Mouse (Mus musculus): ENCODE results near the gene Nphp3. TPM values are rescaled to one million over a fixed set of nuclear protein-coding genes. Genes with fewer than 3 reads are reported as not detected.

The Nphp3 gene
- polyA plus RNA-seq, 1 experiment from 2014 or later, result 2.9 TPM

- Histone ChIP-seq H3K4me2 (no peak overlapping the region), H3K4me3 (no peak overlapping the region), H3K4me1 (replicated peaks) (peaks cover 19% of the 10 kb centered on the region), H3K36me3 (peaks cover 12% of the 10 kb centered on the region), H3K27me3 (no peaks in the 10 kb centered on the region), H3K9me3 (replicated peaks) (no peaks in the 10 kb centered on the region), H3K9ac (no peak overlapping the region), H3K27ac (no peak overlapping the region)
- 21% methylated on average over 1 of the region's 1 CpGs for WGBS
- no peak for ATAC-seq (replicated peaks; ENCODE audit: insufficient number of reproducible peaks, insufficient read depth, low FRiP score, low read depth)
Observed at GRCm38 (mm10) chr9:104064571-104064970, 62.2 kb downstream of the Nphp3 start.

GRCm38 (mm10) chr9:104070241-104070640 lies 67.9 kb downstream of the Nphp3 start:
- H3K27ac ChIP-seq, result no peak overlapping the region
- no peaks in the 10 kb centered on the region for H3K4me1 ChIP-seq (replicated peaks)
- WGBS, result 37% methylated on average over 4 of the region's 4 CpGs
- no peak overlapping the region for H3K9ac ChIP-seq
- H3K9me3 ChIP-seq (replicated peaks), result no peaks in the 10 kb centered on the region
- H3K36me3 ChIP-seq, result no peaks in the 10 kb centered on the region
- no peak overlapping the region for H3K4me2 ChIP-seq
- H3K4me3 ChIP-seq, result no peak overlapping the region
- no peak for ATAC-seq (replicated peaks; ENCODE audit: insufficient number of reproducible peaks, insufficient read depth, low FRiP score, low read depth)
- no peaks in the 10 kb centered on the region for H3K27me3 ChIP-seq

- Histone ChIP-seq H3K27ac (no peak overlapping the region), H3K9ac (no peak overlapping the region), H3K27me3 (no peaks in the 10 kb centered on the region), H3K36me3 (no peaks in the 10 kb centered on the region), H3K4me1 (replicated peaks) (no peaks in the 10 kb centered on the region), H3K4me3 (no peak overlapping the region), H3K4me2 (no peak overlapping the region), H3K9me3 (replicated peaks) (no peaks in the 10 kb centered on the region)
- no peak for ATAC-seq (replicated peaks; ENCODE audit: insufficient number of reproducible peaks, insufficient read depth, low FRiP score, low read depth)
- WGBS, result 68% methylated on average over 8 of the region's 8 CpGs
Observed at GRCm38 (mm10) chr9:104070863-104071604, 68.7 kb downstream of the Nphp3 start.

- Histone ChIP-seq H3K4me3 (no peak overlapping the region), H3K36me3 (no peaks in the 10 kb centered on the region), H3K9me3 (replicated peaks) (no peaks in the 10 kb centered on the region), H3K9ac (no peak overlapping the region), H3K27ac (no peak overlapping the region), H3K4me2 (no peak overlapping the region), H3K27me3 (no peaks in the 10 kb centered on the region), H3K4me1 (replicated peaks) (no peaks in the 10 kb centered on the region)
- ATAC-seq (replicated peaks; ENCODE audit: insufficient number of reproducible peaks, insufficient read depth, low FRiP score, low read depth), result no peak
- WGBS, result 59% methylated on average over 2 of the region's 2 CpGs
Observed at GRCm38 (mm10) chr9:104075808-104076207, 73.5 kb downstream of the Nphp3 start.

- Histone ChIP-seq H3K9me3 (replicated peaks) (no peaks in the 10 kb centered on the region), H3K36me3 (peaks cover 10% of the 10 kb centered on the region; the same call in 1 of the 2 replicates), H3K4me3 (no peak overlapping the region), H3K27ac (no peak overlapping the region), H3K27me3 (no peaks in the 10 kb centered on the region), H3K9ac (no peak overlapping the region), H3K4me2 (no peak overlapping the region), H3K4me1 (replicated peaks) (no peaks in the 10 kb centered on the region)
- ATAC-seq (replicated peaks; ENCODE audit: insufficient number of reproducible peaks, insufficient read depth, low FRiP score, low read depth), result no peak
- WGBS, result 100% methylated on average over 1 of the region's 1 CpGs
Observed at GRCm38 (mm10) chr9:104078780-104079179, 76.4 kb downstream of the Nphp3 start.

- H3K4me1 ChIP-seq (replicated peaks), result no peaks in the 10 kb centered on the region
- H3K27me3 ChIP-seq, result no peaks in the 10 kb centered on the region
- WGBS, result 53% methylated on average over 5 of the region's 5 CpGs
- ATAC-seq (replicated peaks; ENCODE audit: insufficient number of reproducible peaks, insufficient read depth, low FRiP score, low read depth), result no peak
- no peaks in the 10 kb centered on the region for H3K9me3 ChIP-seq (replicated peaks)
- no peak overlapping the region for H3K4me2 ChIP-seq
- H3K36me3 ChIP-seq, result peaks cover 14% of the 10 kb centered on the region
- no peak overlapping the region for H3K27ac ChIP-seq
- H3K4me3 ChIP-seq, result no peak overlapping the region
- H3K9ac ChIP-seq, result no peak overlapping the region
Observed at GRCm38 (mm10) chr9:104079379-104079778, 77.0 kb downstream of the Nphp3 start.

GRCm38 (mm10) chr9:104080038-104080437 lies 77.7 kb downstream of the Nphp3 start:
- Histone ChIP-seq H3K9ac (no peak overlapping the region), H3K27me3 (no peaks in the 10 kb centered on the region), H3K4me3 (no peak overlapping the region), H3K36me3 (peaks cover 17% of the 10 kb centered on the region), H3K27ac (no peak overlapping the region), H3K4me2 (no peak overlapping the region), H3K4me1 (replicated peaks) (no peaks in the 10 kb centered on the region), H3K9me3 (replicated peaks) (no peaks in the 10 kb centered on the region)
- 70% methylated on average over 3 of the region's 3 CpGs for WGBS
- no peak for ATAC-seq (replicated peaks; ENCODE audit: insufficient number of reproducible peaks, insufficient read depth, low FRiP score, low read depth)

- no peak for ATAC-seq (replicated peaks; ENCODE audit: insufficient number of reproducible peaks, insufficient read depth, low FRiP score, low read depth)
- no peak overlapping the region for H3K4me2 ChIP-seq
Observed at GRCm38 (mm10) chr9:104085730-104086429, 83.5 kb downstream of the Nphp3 start.

GRCm38 (mm10) chr9:104088555-104088954 lies 86.2 kb downstream of the Nphp3 start:
- Histone ChIP-seq H3K27me3 (no peaks in the 10 kb centered on the region), H3K4me1 (replicated peaks) (0 out of 2 replicates have a peak, but pooled peaks cover 2% of the 10 kb centered on the region), H3K4me3 (no peak overlapping the region), H3K9ac (no peak overlapping the region), H3K27ac (peak overlapping the region; percentile 76), H3K4me2 (no peak overlapping the region), H3K9me3 (replicated peaks) (no peaks in the 10 kb centered on the region), H3K36me3 (peaks cover 7% of the 10 kb centered on the region)
- no peak for ATAC-seq (replicated peaks; ENCODE audit: insufficient number of reproducible peaks, insufficient read depth, low FRiP score, low read depth)
- WGBS, result 64% methylated on average over 8 of the region's 8 CpGs

More at GRCm38 (mm10) chr9:104085730-104086429, 83.5 kb downstream of the Nphp3 start:
- 0 out of 2 replicates have a peak, but pooled peaks cover 2% of the 10 kb centered on the region for H3K4me1 ChIP-seq (replicated peaks)
- WGBS, result 64% methylated on average over 4 of the region's 4 CpGs
- no peak overlapping the region for H3K4me3 ChIP-seq
- H3K9me3 ChIP-seq (replicated peaks), result no peaks in the 10 kb centered on the region
- peaks cover 17% of the 10 kb centered on the region for H3K36me3 ChIP-seq
- H3K27me3 ChIP-seq, result no peaks in the 10 kb centered on the region
- no peak overlapping the region for H3K9ac ChIP-seq
- H3K27ac ChIP-seq, result no peak overlapping the region

- Histone ChIP-seq H3K27ac (no peak overlapping the region), H3K9me3 (replicated peaks) (no peaks in the 10 kb centered on the region), H3K36me3 (no peaks in the 10 kb centered on the region), H3K4me3 (no peak overlapping the region), H3K9ac (no peak overlapping the region), H3K4me1 (replicated peaks) (0 out of 2 replicates have a peak, but pooled peaks cover 2% of the 10 kb centered on the region), H3K27me3 (no peaks in the 10 kb centered on the region), H3K4me2 (no peak overlapping the region)
- ATAC-seq (replicated peaks; ENCODE audit: insufficient number of reproducible peaks, insufficient read depth, low FRiP score, low read depth), result no peak
- WGBS, result 91% methylated on average over 5 of the region's 5 CpGs
Observed at GRCm38 (mm10) chr9:104092945-104093344, 90.6 kb downstream of the Nphp3 start.

All from heart, embryonic 15.5 days (tissue).